Mouse (Mus musculus) stomach, postnatal 0 days (tissue): ENCODE data around the gene Tnni3. TPM values are rescaled to one million over a fixed set of nuclear protein-coding genes. Genes with fewer than 3 reads are reported as not detected.

Experiments used
- ATAC-seq: fragments of 200-750 bp; cut with Nextera tagmentation; 2 replicates; pipeline ENCODE4 v1.8.0; 2017; ENCODE audit not compliant: low FRiP score, low TSS enrichment
- DNase-seq: peaks from one replicate; pipeline ENCODE4 v3.0.0-alpha.2; 2016; ENCODE audit warnings: low spot score
- H3K27ac ChIP-seq: fragments of 300-500 bp; sonication (generic); replicated peaks from 2 replicates; pipeline ENCODE4 v1.5.1; 2014; ENCODE audit warnings: mild to moderate bottlenecking, control low read depth
- H3K27me3 ChIP-seq: fragments of 300-500 bp; sonication (generic); 2 replicates; pipeline ENCODE4 v1.6.1; 2014; ENCODE audit warnings: low read length; ENCODE audit not compliant: control insufficient read depth, insufficient read depth
- H3K36me3 ChIP-seq: fragments of 300-500 bp; sonication (generic); 2 replicates; pipeline ENCODE4 v1.6.1; 2014; ENCODE audit warnings: low read length, mixed read lengths; ENCODE audit not compliant: control insufficient read depth, insufficient read depth
- H3K4me1 ChIP-seq: fragments of 300-500 bp; sonication (generic); replicated peaks from 2 replicates; pipeline ENCODE4 v1.6.1; 2014; ENCODE audit warnings: antibody characterized with exemption; ENCODE audit not compliant: control insufficient read depth, insufficient read depth
- H3K4me2 ChIP-seq: fragments of 300-500 bp; sonication (generic); replicated peaks from 2 replicates; pipeline ENCODE4 v1.6.1; 2014; ENCODE audit warnings: low read depth, mild to moderate bottlenecking, control low read depth, moderate library complexity
- H3K4me3 ChIP-seq: fragments of 300-500 bp; sonication (generic); 2 replicates; pipeline ENCODE4 v1.5.1; 2014; ENCODE audit warnings: low read depth, low read length, control low read depth
- H3K9ac ChIP-seq: fragments of 300-500 bp; sonication (generic); 2 replicates; pipeline ENCODE4 v1.6.1; 2014; ENCODE audit warnings: mild to moderate bottlenecking, low read length, control low read depth, mixed read lengths
- H3K9me3 ChIP-seq: fragments of 300-500 bp; sonication (generic); 2 replicates; pipeline ENCODE4 v1.6.1; 2016; ENCODE audit warnings: low read length; ENCODE audit not compliant: control insufficient read depth
- CTCF ChIP-seq: IDR thresholded peaks from 2 replicates; pipeline ENCODE4 v1.5.1; 2016; ENCODE audit warnings: antibody characterized with exemption, low read depth, mild to moderate bottlenecking, moderate library complexity
- EP300 ChIP-seq: optimal IDR thresholded peaks from 2 replicates; pipeline ENCODE3; 2016; ENCODE audit warnings: antibody characterized with exemption
- WGBS: fragments of 180-500 bp; shearing (Covaris S2); extraction: QIAGEN DNeasy Blood & Tissue Kit; methylation state at CpG from one replicate; pipeline ENCODE4 v1.1.7; 2014; 5-methylcytosine and 5-hydroxymethylcytosine counted together
- polyA plus RNA-seq: library from polyadenylated mRNA; unstranded; fragments of >200 nt; fragmentation: Nextera tagmentation; extraction: Ambion mirVana; gene quantifications from 2 replicates; pipeline ENCODE4 v1.2.1, GENCODE M21; 2015

Tnni3 gene
- polyA plus RNA-seq, 1 experiment from 2014 or later, result 24.4 TPM

DNA sequence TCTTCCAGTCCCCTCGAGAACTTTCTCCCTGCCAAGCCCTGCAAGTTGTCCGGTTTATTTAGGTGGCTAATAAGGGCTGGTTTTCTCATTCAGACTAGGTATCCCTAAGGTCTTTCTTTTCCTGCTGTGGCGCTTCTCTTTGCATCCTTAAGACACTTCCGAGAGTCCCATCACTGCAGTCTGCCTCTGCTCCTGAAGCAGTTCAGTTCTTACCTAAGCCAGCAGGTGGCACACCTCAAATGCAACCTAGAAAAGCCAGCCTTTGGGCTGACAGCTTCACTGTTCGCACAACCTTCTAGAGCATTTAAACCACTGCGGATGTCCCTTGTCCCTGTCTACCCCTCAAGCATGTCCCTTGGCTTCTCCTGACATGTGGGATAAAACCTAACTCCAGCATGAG is 44.4 kb downstream of the Tnni3 start:
- ATAC-seq, result peak; percentile 5; the same call in 1 of the 2 replicates
- H3K27ac ChIP-seq, result 0 out of 2 replicates have a peak overlapping the region, but pooled peaks have one; percentile 86

DNA sequence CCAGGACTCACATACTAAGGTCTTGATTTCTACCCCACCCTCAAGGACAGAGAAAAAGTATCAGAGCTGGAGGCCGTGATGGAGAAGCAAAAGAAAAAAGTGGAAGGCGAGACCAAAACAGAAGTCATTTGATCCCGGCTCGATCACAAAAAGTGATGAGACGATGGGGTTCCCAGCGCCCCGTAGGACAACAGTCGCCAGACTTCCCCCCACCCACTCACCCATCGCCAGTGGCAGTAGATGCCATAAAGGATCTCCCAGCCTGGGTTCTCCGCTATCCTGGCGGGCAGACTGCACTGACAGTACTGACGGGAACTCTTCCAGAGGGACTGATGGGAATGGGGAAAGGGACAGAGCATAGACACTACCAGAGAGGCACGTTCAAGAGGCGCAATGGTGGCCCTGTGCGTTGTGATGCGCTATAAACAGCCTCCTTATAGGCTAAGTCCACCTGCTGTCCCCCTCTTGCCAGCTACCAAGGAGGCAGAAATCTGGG is 45.2 kb downstream of the Tnni3 start:
- H3K36me3 ChIP-seq, result peaks cover 26% of the 10 kb centered on the region
- no peaks in the 10 kb centered on the region; the same call in 1 of the 2 replicates for H3K4me1 ChIP-seq
- no peaks in the 10 kb centered on the region for H3K27me3 ChIP-seq
- H3K9ac ChIP-seq, result peak overlapping the region; percentile 55
- H3K27ac ChIP-seq, result peak overlapping the region; percentile 86
- H3K9me3 ChIP-seq, result no peaks in the 10 kb centered on the region
- TF ChIP-seq EP300 (no peak), CTCF (no peak)
- H3K4me2 ChIP-seq, result peak overlapping the region; percentile 77
- H3K4me3 ChIP-seq, result peak overlapping the region; percentile 44
- no peak for ATAC-seq
- DNase-seq, result peak; percentile 23
- 8% methylated on average over 16 of the region's 16 CpGs for WGBS

More for the DNA sequence above, 44.4 kb downstream of the Tnni3 start:
- Histone ChIP-seq H3K27me3 (no peaks in the 10 kb centered on the region), H3K9me3 (no peaks in the 10 kb centered on the region), H3K36me3 (peaks cover 31% of the 10 kb centered on the region), H3K4me1 (no peaks in the 10 kb centered on the region; the same call in 1 of the 2 replicates), H3K4me2 (no peak overlapping the region; the same call in 1 of the 2 replicates), H3K4me3 (no peak overlapping the region), H3K9ac (no peak overlapping the region)
- DNase-seq, result peak; percentile 70
- WGBS, result 24% methylated on average over 6 of the region's 6 CpGs
- peak; percentile 81 for TF ChIP-seq CTCF
- TF ChIP-seq EP300, result no peak

DNA sequence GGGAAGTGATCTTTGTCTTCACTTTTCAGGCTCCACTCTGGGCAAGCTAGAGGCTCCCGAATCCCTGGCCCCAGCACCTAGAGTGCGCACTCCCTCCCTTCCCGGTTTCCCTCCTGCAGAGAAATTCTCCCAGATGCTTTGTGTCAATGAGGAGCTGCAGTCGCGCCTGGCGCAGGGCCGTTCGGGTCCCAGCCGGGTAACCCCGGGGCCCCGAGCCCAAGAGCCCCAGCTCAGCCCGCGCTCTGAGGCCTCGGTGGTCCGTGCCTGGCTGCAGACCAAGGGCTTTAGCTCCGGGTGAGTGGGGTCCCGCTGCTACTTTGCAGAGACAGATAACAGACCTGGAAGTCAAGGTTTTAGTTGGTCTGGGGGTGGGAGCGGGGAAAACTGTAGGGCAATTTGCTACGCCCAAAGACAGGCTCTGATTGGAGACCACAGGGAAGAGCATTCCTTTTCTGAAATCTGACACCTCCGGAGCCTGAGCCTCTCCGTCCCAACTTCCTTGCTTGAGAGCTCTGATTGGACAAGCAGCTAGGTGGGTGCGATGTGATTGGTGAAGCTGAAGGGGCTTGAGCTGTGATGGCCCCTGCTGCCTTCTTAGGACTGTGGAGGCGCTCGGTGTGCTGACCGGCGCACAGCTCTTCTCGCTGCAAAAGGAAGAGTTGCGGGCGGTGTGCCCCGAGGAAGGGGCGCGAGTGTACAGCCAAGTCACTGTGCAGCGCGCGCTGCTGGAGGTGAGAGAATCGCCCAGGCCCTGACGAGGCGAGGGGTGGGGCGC is 45.8 kb downstream of the Tnni3 start:
- Histone ChIP-seq H3K9me3 (no peaks in the 10 kb centered on the region), H3K4me3 (peak overlapping the region; percentile 44), H3K4me1 (no peaks in the 10 kb centered on the region; the same call in 1 of the 2 replicates), H3K27me3 (no peaks in the 10 kb centered on the region), H3K27ac (peak overlapping the region; percentile 90), H3K9ac (peak overlapping the region; percentile 62), H3K4me2 (peak overlapping the region; percentile 77), H3K36me3 (peaks cover 20% of the 10 kb centered on the region)
- under 1% methylated on average over 39 of the region's 39 CpGs for WGBS
- DNase-seq (peak; percentile 81), ATAC-seq (peak; percentile 91)
- TF ChIP-seq EP300, result no peak
- TF ChIP-seq CTCF, result peak; percentile 37; the same call in 1 of the 2 replicates

DNA sequence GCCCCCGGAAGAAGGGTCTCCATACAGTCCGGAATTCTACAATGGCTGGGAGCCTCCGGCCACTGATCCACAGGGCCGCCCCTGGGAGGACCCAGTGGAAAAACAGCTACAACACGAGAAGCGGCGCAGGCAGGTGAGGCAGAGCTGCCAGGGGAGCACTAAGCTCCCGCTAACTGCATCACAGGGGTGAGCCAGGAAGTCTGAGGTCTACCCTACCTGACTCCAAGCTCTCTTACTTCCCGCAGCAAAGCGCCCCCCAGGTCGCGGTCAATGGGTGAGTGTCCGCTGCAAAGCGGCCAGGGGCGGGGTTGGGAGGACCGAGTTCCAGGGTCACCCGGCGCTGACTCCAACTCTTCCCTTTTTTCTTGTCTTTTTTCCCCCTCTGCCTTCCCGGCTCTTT is 50.1 kb downstream of the Tnni3 start:
- no peaks in the 10 kb centered on the region for H3K4me1 ChIP-seq
- H3K27ac ChIP-seq, result no peak overlapping the region
- H3K4me2 ChIP-seq, result no peak overlapping the region
- H3K9ac ChIP-seq, result no peak overlapping the region
- no peak overlapping the region for H3K4me3 ChIP-seq
- no peaks in the 10 kb centered on the region for H3K9me3 ChIP-seq
- 19% methylated on average over 19 of the region's 19 CpGs for WGBS
- TF ChIP-seq CTCF, result no peak
- no peak for TF ChIP-seq EP300
- no peak for DNase-seq
- no peaks in the 10 kb centered on the region for H3K27me3 ChIP-seq
- no peak for ATAC-seq
- H3K36me3 ChIP-seq, result no peaks in the 10 kb centered on the region

DNA sequence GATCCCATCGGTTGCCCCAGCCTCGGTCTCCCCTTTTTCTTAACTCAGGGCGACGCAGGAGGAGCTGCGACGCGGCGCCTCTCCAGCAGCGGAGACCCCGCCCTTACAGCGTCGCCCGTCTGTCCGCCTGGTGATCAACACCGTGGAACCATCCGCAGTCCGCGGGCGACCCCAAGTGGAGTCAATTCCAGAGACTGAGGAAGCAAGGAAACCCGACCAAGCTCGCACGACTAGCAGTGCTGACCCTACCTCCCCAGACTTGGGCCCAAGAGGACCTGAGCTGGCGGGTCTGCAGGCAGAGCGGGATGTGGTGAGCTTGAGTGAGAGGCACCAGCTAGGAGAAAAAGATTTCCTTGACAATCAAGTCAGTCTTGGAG is 52.9 kb downstream of the Tnni3 start:
- Histone ChIP-seq H3K27ac (no peak overlapping the region), H3K36me3 (no peaks in the 10 kb centered on the region; the same call in 1 of the 2 replicates), H3K4me2 (peak overlapping the region; percentile 74), H3K9ac (peak overlapping the region; percentile 45), H3K4me1 (no peaks in the 10 kb centered on the region), H3K9me3 (no peaks in the 10 kb centered on the region), H3K4me3 (peak overlapping the region; percentile 45), H3K27me3 (no peaks in the 10 kb centered on the region)
- TF ChIP-seq EP300 (no peak), CTCF (peak; percentile 90)
- peak; percentile 88 for DNase-seq
- 2% methylated on average over 24 of the region's 24 CpGs for WGBS
- ATAC-seq, result peak; percentile 74
